Mouse (Mus musculus) neural tube, embryonic 11.5 days (tissue): ENCODE data around the gene Mb21d2. TPM values are rescaled to one million over a fixed set of nuclear protein-coding genes. Genes with fewer than 3 reads are reported as not detected.

Experiments
- ATAC-seq: fragments of 200-750 bp; cut with Nextera tagmentation; 2 replicates; pipeline ENCODE4 v1.8.0; 2017; ENCODE audit warnings: moderate number of reproducible peaks, mild to moderate bottlenecking, moderate TSS enrichment, moderate library complexity; ENCODE audit not compliant: insufficient read depth, low FRiP score, low TSS enrichment
- DNase-seq: peaks from one replicate; pipeline ENCODE4 v3.0.0-alpha.2; 2015; ENCODE audit warnings: low spot score
- H3K27ac ChIP-seq: fragments of 300-500 bp; sonication (generic); 2 replicates; pipeline ENCODE4 v1.5.1; 2014; ENCODE audit warnings: low read depth, mild to moderate bottlenecking, low read length
- H3K27me3 ChIP-seq: fragments of 300-500 bp; sonication (generic); 2 replicates; pipeline ENCODE4 v1.6.1; 2014; ENCODE audit warnings: mild to moderate bottlenecking, low read length, mixed read lengths; ENCODE audit not compliant: control insufficient read depth, insufficient read depth
- H3K36me3 ChIP-seq: fragments of 300-500 bp; sonication (generic); 2 replicates; pipeline ENCODE4 v1.6.1; 2014; ENCODE audit warnings: mild to moderate bottlenecking, low read length, moderate library complexity, mixed read lengths; ENCODE audit not compliant: control insufficient read depth, insufficient read depth
- H3K4me1 ChIP-seq: fragments of 300-500 bp; sonication (generic); 2 replicates; pipeline ENCODE4 v1.6.1; 2014; ENCODE audit warnings: low read length, mixed read lengths; ENCODE audit not compliant: control insufficient read depth, insufficient read depth
- H3K4me2 ChIP-seq: fragments of 300-500 bp; sonication (generic); 2 replicates; pipeline ENCODE4 v1.6.1; 2014; ENCODE audit warnings: low read depth, mild to moderate bottlenecking, moderate library complexity
- H3K4me3 ChIP-seq: fragments of 300-500 bp; sonication (generic); 2 replicates; pipeline ENCODE4 v1.5.1; 2014; ENCODE audit warnings: low read depth, low read length
- H3K9ac ChIP-seq: fragments of 300-500 bp; sonication (generic); 2 replicates; pipeline ENCODE4 v1.6.1; 2014; ENCODE audit warnings: mild to moderate bottlenecking, low read length
- H3K9me3 ChIP-seq: fragments of 300-500 bp; sonication (generic); 2 replicates; pipeline ENCODE4 v1.6.1; 2016; ENCODE audit warnings: low read length; ENCODE audit not compliant: control insufficient read depth
- WGBS: fragments of 180-500 bp; shearing (Covaris S2); extraction: QIAGEN DNeasy Blood & Tissue Kit; methylation state at CpG from one replicate; pipeline ENCODE4 v1.1.7; 2014; 5-methylcytosine and 5-hydroxymethylcytosine counted together
- polyA plus RNA-seq: library from polyadenylated mRNA; unstranded; fragments of >200 nt; fragmentation: Nextera tagmentation; extraction: Ambion mirVana; gene quantifications from 2 replicates; pipeline ENCODE4 v1.2.1, GENCODE M21; 2014

Gene Mb21d2
- polyA plus RNA-seq, 1 experiment from 2014 or later = 11.7 TPM

- no peaks in the 10 kb centered on the region for H3K27me3 ChIP-seq
- 86% methylated on average over 1 of the region's 1 CpGs for WGBS
- no peaks in the 10 kb centered on the region for H3K4me1 ChIP-seq
- H3K9ac ChIP-seq = no peak overlapping the region
- no peak overlapping the region for H3K27ac ChIP-seq
- no peak for DNase-seq
- H3K4me3 ChIP-seq = no peak overlapping the region
- no peaks in the 10 kb centered on the region for H3K36me3 ChIP-seq
- H3K4me2 ChIP-seq = no peak overlapping the region
- ATAC-seq = no peak
- H3K9me3 ChIP-seq = no peaks in the 10 kb centered on the region
These were observed 116.2 kb downstream of the Mb21d2 start for GRCm38 (mm10) chr16:28813290-28813689.

GRCm38 (mm10) chr16:28809089-28809488 is 120.4 kb downstream of the Mb21d2 start:
- Histone ChIP-seq H3K36me3 (no peaks in the 10 kb centered on the region), H3K9ac (no peak overlapping the region), H3K4me2 (no peak overlapping the region), H3K27ac (no peak overlapping the region), H3K27me3 (no peaks in the 10 kb centered on the region), H3K9me3 (no peaks in the 10 kb centered on the region), H3K4me3 (no peak overlapping the region), H3K4me1 (no peaks in the 10 kb centered on the region)
- DNase-seq = no peak
- WGBS = 41% methylated on average over 1 of the region's 1 CpGs
- ATAC-seq = no peak

GRCm38 (mm10) chr16:28793115-28793514 is 136.4 kb downstream of the Mb21d2 start:
- Histone ChIP-seq H3K4me3 (no peak overlapping the region), H3K36me3 (no peaks in the 10 kb centered on the region), H3K9ac (no peak overlapping the region), H3K27ac (no peak overlapping the region), H3K4me1 (no peaks in the 10 kb centered on the region), H3K4me2 (no peak overlapping the region), H3K27me3 (no peaks in the 10 kb centered on the region), H3K9me3 (no peaks in the 10 kb centered on the region)
- ATAC-seq (no peak; the same call in 1 of the 2 replicates), DNase-seq (peak; percentile 54)
- WGBS = 3% methylated on average over 4 of the region's 4 CpGs

Other genes with a start within 250 kb of the Mb21d2 start
- 7.7 and 7.8 TPM in 2 replicates for gene Fgf12, start 176.6 kb downstream of the Mb21d2 start, polyA plus RNA-seq